Mouse (Mus musculus): ENCODE measurements around the gene Sucla2.

- TF ChIP-seq CTCF (IDR thresholded peaks at IDR 0.05; ENCODE audit: insufficient read depth, low read length), result no peak
- TF ChIP-seq POLR2A (IDR thresholded peaks at IDR 0.05; ENCODE audit: borderline replicate concordance, extremely low read depth, low read depth, low read length), result no peak
Measured at GRCm38 (mm10) chr14:73607732-73608131, 82.6 kb downstream of the Sucla2 start.
